Mouse (Mus musculus) midbrain, embryonic 16.5 days (tissue): ENCODE measurements at regions not wholly inside any gene's neighbourhood (a gene's known extent, or its start where the extent isn't known, plus 50 kb on each side); places are given as distances from the start of the nearest gene placed in this dataset.

ENCODE experiments used
- ATAC-seq: fragments of 200-750 bp; cut with Nextera tagmentation; 2 replicates; pipeline ENCODE4 v1.8.0; 2017; ENCODE audit warnings: moderate TSS enrichment
- H3K27ac ChIP-seq: fragments of 300-500 bp; sonication (generic); 2 replicates; pipeline ENCODE4 v1.5.1; 2014; ENCODE audit warnings: mild to moderate bottlenecking, low read length, mixed read lengths
- H3K27me3 ChIP-seq: fragments of 300-500 bp; sonication (generic); 2 replicates; pipeline ENCODE4 v1.6.1; 2014; ENCODE audit warnings: low read depth, low read length, mixed read lengths; ENCODE audit not compliant: control insufficient read depth, insufficient read depth
- H3K36me3 ChIP-seq: fragments of 300-500 bp; sonication (generic); 2 replicates; pipeline ENCODE4 v1.6.1; 2014; ENCODE audit warnings: mild to moderate bottlenecking, low read length, moderate library complexity, mixed read lengths; ENCODE audit not compliant: control insufficient read depth, insufficient read depth
- H3K4me1 ChIP-seq: fragments of 300-500 bp; sonication (generic); 2 replicates; pipeline ENCODE4 v1.6.1; 2014; ENCODE audit warnings: mild to moderate bottlenecking, low read length, mixed read lengths; ENCODE audit not compliant: control insufficient read depth, insufficient read depth
- H3K4me2 ChIP-seq: fragments of 300-500 bp; sonication (generic); 2 replicates; pipeline ENCODE4 v1.6.1; 2014; ENCODE audit warnings: mild to moderate bottlenecking, low read length, mixed read lengths
- H3K4me3 ChIP-seq: fragments of 300-500 bp; sonication (generic); 2 replicates; pipeline ENCODE4 v1.5.1; 2014; ENCODE audit warnings: low read depth, mild to moderate bottlenecking, low read length, moderate library complexity, mixed read lengths
- H3K9ac ChIP-seq: fragments of 300-500 bp; sonication (generic); 2 replicates; pipeline ENCODE4 v1.6.1; 2014; ENCODE audit warnings: low read depth, low read length, mixed read lengths
- H3K9me3 ChIP-seq: fragments of 300-500 bp; sonication (generic); replicated peaks from 2 replicates; pipeline ENCODE4 v1.6.1; 2014; ENCODE audit warnings: mild to moderate bottlenecking, low read length, mixed read lengths; ENCODE audit not compliant: control insufficient read depth, poor library complexity, severe bottlenecking
- WGBS: fragments of 180-500 bp; shearing (Covaris S2); extraction: QIAGEN DNeasy Blood & Tissue Kit; methylation state at CpG from one replicate; pipeline ENCODE4 v1.1.7; 2014; 5-methylcytosine and 5-hydroxymethylcytosine counted together

DNA sequence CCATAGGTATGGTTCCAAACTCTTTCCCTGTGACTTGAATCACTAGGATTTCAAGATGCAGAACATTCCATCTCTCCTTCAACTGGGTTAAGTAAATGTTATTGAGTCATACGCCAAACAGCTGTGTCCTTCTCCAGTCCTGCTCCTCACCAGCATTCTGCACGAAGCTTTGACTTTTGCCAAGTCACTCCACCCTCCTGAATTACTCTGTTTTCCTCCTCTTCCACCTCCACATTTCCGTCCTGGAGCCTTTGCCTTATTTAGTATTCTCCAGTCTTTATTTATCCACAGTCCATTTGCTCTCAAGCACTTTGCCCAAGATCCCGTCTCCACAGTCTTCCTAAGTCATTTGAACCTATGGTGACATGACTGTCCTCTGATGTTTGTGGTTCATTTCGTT, 193.1 kb upstream of the Arhgap20 start:
- Histone ChIP-seq H3K4me2 (no peak overlapping the region), H3K4me1 (no peaks in the 10 kb centered on the region), H3K36me3 (no peaks in the 10 kb centered on the region), H3K4me3 (no peak overlapping the region), H3K27ac (no peak overlapping the region), H3K27me3 (no peaks in the 10 kb centered on the region), H3K9me3 (no peaks in the 10 kb centered on the region), H3K9ac (no peak overlapping the region)
- no peak for ATAC-seq
- 82% methylated on average over 5 of the region's 5 CpGs for WGBS

DNA sequence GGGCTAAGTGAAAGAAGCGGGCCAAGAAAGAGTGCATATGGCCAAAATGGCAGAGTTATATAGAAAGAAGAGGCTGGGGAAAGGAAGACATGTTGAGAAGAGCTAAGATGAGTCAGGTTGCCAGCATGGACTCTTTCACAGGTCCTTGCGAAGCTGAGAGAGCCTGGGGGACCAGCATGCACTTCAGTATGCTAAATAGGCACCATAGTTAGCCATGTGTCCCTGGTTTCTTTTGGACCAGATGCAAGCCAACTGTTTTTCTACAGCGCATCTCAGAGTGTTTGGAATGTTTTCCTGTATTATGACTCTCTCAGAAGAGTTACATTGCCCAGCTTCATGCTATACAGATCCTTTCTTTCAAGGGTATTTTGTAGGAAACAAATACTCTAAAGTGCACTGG, 183.5 kb upstream of the Arhgap20 start:
- no peaks in the 10 kb centered on the region for H3K27me3 ChIP-seq
- H3K36me3 ChIP-seq: no peaks in the 10 kb centered on the region
- H3K4me3 ChIP-seq: no peak overlapping the region
- H3K4me2 ChIP-seq: no peak overlapping the region
- no peak overlapping the region for H3K27ac ChIP-seq
- H3K9ac ChIP-seq: no peak overlapping the region
- H3K4me1 ChIP-seq: no peaks in the 10 kb centered on the region
- H3K9me3 ChIP-seq: no peaks in the 10 kb centered on the region
- no peak for ATAC-seq
- WGBS: 91% methylated on average over 3 of the region's 3 CpGs

DNA sequence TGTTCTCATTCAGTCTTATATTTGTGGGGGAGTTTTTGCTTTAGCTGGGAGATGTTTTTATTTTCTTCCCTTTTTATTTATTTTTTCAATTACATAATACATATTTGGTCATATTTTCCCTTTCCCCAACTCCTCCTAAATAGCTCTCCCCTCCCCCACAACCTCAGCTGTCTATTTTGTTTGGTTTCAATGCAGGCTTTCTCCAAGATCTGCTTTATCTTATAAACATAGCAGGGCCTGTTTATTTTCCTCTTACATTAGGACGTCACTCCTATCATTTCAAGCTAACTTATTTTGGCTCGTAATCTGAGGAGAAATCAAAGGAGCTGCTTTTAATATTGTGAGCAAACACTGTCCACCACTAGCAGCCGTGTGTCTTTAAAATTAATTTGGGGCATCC, 171.4 kb upstream of the Arhgap20 start:
- Histone ChIP-seq H3K9ac (no peak overlapping the region), H3K4me2 (no peak overlapping the region), H3K36me3 (no peaks in the 10 kb centered on the region), H3K4me3 (no peak overlapping the region), H3K9me3 (no peaks in the 10 kb centered on the region), H3K4me1 (no peaks in the 10 kb centered on the region), H3K27ac (no peak overlapping the region), H3K27me3 (no peaks in the 10 kb centered on the region)
- no peak for ATAC-seq
- WGBS: 70% methylated on average over 3 of the region's 3 CpGs

DNA sequence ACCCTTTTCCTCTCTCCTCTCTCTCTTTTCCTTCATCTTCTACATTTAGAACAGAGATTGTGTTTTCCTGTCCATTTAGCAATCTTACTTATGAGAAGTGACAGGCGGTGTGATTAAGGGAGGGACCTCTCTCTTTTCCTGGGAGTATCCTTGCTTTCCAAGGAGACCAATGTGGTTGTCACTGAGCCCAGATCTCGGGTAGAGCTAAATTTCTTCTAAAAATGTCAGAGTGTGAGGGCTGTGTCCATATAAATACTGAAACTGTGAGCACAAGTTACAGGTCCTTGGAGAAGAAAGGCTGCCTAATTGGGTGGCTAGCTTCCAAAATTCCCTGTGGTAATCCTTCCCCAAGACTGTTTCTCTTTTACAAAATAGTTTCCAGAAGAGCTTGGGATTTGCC, 166.4 kb upstream of the Arhgap20 start:
- Histone ChIP-seq H3K4me3 (no peak overlapping the region), H3K27ac (no peak overlapping the region), H3K4me1 (no peaks in the 10 kb centered on the region), H3K36me3 (no peaks in the 10 kb centered on the region), H3K27me3 (no peaks in the 10 kb centered on the region), H3K9ac (no peak overlapping the region), H3K9me3 (no peaks in the 10 kb centered on the region), H3K4me2 (no peak overlapping the region)
- 75% methylated on average over 2 of the region's 2 CpGs for WGBS
- ATAC-seq: no peak

DNA sequence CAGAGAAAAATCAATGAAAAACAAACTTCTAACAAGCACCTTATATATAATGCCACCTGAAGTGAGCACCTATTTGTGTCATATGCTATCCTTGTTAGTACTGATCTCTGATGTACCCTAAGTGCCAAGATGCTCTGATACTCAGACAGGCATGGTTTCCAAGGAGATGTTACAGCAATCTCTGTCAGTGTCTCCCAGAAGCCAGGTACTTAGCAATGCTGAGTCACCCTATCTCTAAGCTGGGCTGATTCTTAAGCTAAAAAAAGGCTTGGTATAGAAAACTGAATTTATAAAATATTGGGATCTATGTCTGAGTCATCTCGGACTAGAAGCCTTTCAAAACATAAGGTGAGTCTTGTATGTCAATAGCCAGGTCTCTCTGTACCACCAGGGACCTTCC, 157.0 kb upstream of the Arhgap20 start:
- H3K36me3 ChIP-seq: no peaks in the 10 kb centered on the region
- ATAC-seq: no peak
- no peak overlapping the region for H3K9ac ChIP-seq
- WGBS: 77% methylated on average over 1 of the region's 1 CpGs
- no peak overlapping the region for H3K4me3 ChIP-seq
- no peaks in the 10 kb centered on the region for H3K9me3 ChIP-seq
- no peaks in the 10 kb centered on the region for H3K27me3 ChIP-seq
- H3K4me2 ChIP-seq: no peak overlapping the region
- H3K27ac ChIP-seq: no peak overlapping the region
- H3K4me1 ChIP-seq: no peaks in the 10 kb centered on the region

DNA sequence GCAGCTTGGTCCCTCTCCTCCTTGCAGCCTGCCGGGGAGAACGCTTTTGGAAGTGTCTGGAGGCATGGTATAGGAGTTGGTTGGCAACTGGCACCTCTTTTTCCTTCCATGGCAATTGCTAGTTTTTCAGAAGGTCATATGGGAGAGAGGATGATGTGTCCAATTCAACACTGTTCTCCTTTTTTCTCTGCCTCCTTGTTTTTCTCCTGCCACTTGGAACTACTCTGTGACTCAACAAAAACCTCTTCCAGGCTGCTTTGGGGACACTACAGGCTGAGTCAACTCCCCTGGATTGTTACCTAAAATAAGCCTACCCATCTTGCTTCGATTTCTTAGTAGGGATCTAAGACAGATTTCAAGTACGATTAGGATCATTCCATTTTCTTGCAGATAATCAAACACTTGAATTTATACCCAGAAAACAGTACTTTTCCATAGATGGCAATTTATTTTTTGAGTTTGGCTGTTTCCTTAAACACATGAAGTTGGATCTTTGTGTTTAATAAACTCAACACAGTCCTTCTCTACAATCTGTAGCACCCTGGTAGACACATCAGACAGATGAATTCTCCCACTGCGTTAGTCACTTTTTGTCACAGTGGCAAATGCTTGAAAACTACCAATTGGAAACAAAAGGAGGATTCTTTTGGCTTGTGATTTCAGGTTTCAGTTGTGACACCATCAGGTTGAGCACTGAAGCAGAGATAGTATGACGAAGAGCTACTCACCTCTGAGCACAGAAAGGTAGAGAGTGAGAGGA, 156.3 kb upstream of the Arhgap20 start:
- Histone ChIP-seq H3K36me3 (no peaks in the 10 kb centered on the region), H3K9ac (no peak overlapping the region), H3K4me2 (no peak overlapping the region), H3K27ac (no peak overlapping the region), H3K27me3 (no peaks in the 10 kb centered on the region), H3K4me3 (no peak overlapping the region), H3K4me1 (no peaks in the 10 kb centered on the region), H3K9me3 (no peaks in the 10 kb centered on the region)
- 89% methylated on average over 6 of the region's 6 CpGs for WGBS
- no peak for ATAC-seq

DNA sequence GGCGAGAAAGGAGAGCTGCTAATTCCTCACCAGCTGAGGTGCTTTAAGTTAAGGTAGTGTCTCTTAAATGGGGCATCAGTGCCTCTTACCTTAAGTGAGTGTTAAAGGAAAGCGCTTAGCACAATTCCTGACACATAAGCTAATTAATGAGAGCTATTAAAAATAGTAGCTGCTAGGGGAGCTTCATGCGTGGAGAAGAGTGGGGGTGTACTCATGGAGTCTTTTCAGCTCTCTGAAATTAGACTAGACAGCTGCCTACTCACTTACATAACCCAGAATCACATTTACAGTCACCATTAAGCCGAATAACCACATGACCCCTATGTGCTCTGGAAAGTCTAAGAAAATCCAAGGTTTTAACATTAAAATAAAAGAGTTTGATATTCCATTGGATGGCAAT, 139.0 kb upstream of the Arhgap20 start:
- H3K9ac ChIP-seq: no peak overlapping the region
- no peaks in the 10 kb centered on the region for H3K27me3 ChIP-seq
- no peak overlapping the region for H3K4me2 ChIP-seq
- H3K9me3 ChIP-seq: no peaks in the 10 kb centered on the region
- ATAC-seq: no peak
- H3K27ac ChIP-seq: no peak overlapping the region
- no peaks in the 10 kb centered on the region for H3K36me3 ChIP-seq
- no peak overlapping the region for H3K4me3 ChIP-seq
- WGBS: 94% methylated on average over 4 of the region's 4 CpGs
- no peaks in the 10 kb centered on the region for H3K4me1 ChIP-seq

DNA sequence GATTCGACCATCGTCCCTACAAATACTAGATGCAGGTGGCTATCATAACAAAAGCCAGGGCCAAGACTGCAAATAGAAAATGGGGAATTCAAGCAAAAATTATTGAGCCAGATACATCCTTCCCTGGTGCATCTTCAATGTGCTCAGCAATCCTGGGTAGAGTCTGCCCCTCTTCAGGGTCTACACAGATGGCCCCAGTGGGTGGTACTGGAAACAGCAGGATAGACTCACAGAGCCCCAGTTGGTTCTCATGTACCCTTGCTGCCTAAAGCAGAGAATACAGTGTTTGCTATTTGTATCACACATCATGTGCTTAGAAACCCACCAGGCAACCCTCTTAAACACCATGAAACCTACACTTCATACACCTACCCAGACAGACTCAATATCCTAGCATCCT, 129.0 kb upstream of the Arhgap20 start:
- H3K4me3 ChIP-seq: no peak overlapping the region
- H3K4me1 ChIP-seq: peaks cover 11% of the 10 kb centered on the region
- H3K36me3 ChIP-seq: no peaks in the 10 kb centered on the region
- WGBS: 84% methylated on average over 2 of the region's 2 CpGs
- no peaks in the 10 kb centered on the region for H3K27me3 ChIP-seq
- H3K4me2 ChIP-seq: no peak overlapping the region
- no peak overlapping the region for H3K9ac ChIP-seq
- peak overlapping the region; percentile 65 for H3K27ac ChIP-seq
- no peak for ATAC-seq
- H3K9me3 ChIP-seq: no peaks in the 10 kb centered on the region

DNA sequence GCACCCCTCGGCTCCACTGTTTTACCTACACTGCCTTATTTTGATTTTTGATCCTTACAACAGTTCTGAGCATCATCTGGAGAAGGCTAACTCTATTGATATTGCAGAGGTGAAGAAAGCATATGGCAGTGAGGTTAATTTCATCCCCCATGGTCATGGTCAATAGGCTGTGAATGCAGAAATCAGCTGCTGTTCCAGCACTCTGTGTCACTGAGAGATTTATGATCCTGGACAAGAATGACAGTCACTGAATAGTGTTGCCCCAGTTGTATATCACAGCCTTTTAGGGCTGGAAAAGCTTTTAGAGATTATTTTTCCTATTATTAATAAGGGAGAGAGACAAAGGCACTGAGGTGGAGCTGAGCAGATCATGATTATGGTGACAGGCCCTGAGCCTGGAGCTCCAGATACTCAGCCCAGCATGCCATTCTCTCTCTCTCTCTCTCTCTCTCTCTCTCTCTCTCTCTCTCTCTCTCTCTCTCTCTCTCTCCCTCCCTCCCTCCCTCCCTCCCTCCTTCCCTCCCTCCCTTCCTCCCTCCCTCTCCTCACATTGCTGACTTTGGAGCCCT, 128.5 kb upstream of the Arhgap20 start:
- no peaks in the 10 kb centered on the region for H3K9me3 ChIP-seq
- ATAC-seq: peak; percentile 42; the same call in 1 of the 2 replicates
- no peak overlapping the region for H3K4me2 ChIP-seq
- H3K9ac ChIP-seq: no peak overlapping the region
- peaks cover 11% of the 10 kb centered on the region for H3K4me1 ChIP-seq
- peak overlapping the region; percentile 65 for H3K27ac ChIP-seq
- WGBS: 71% methylated on average over 1 of the region's 1 CpGs
- H3K4me3 ChIP-seq: no peak overlapping the region
- no peaks in the 10 kb centered on the region for H3K27me3 ChIP-seq
- no peaks in the 10 kb centered on the region for H3K36me3 ChIP-seq
